Mouse (Mus musculus) hindbrain, embryonic 15.5 days (tissue): ENCODE data around the gene Arsk. TPM values are rescaled to one million over a fixed set of nuclear protein-coding genes. Genes with fewer than 3 reads are reported as not detected.

Experiments used
- ATAC-seq: fragments of 200-750 bp; cut with Nextera tagmentation; 2 replicates; pipeline ENCODE4 v1.8.0; 2017; ENCODE audit warnings: low read depth, moderate number of reproducible peaks, moderate TSS enrichment; ENCODE audit not compliant: low FRiP score
- H3K27ac ChIP-seq: fragments of 300-500 bp; sonication (generic); replicated peaks from 2 replicates; pipeline ENCODE4 v1.5.1; 2015; ENCODE audit warnings: mild to moderate bottlenecking, inconsistent platforms
- H3K27me3 ChIP-seq: fragments of 300-500 bp; sonication (generic); 2 replicates; pipeline ENCODE4 v1.6.1; 2015; ENCODE audit warnings: control low read depth, inconsistent platforms
- H3K36me3 ChIP-seq: fragments of 300-500 bp; sonication (generic); 2 replicates; pipeline ENCODE4 v1.6.1; 2015; ENCODE audit warnings: control low read depth, inconsistent platforms
- H3K4me1 ChIP-seq: fragments of 300-500 bp; sonication (generic); replicated peaks from 2 replicates; pipeline ENCODE4 v1.6.1; 2015; ENCODE audit warnings: control low read depth, inconsistent platforms
- H3K4me2 ChIP-seq: fragments of 300-500 bp; sonication (generic); 2 replicates; pipeline ENCODE4 v1.6.1; 2015; ENCODE audit warnings: moderate library complexity, mild to moderate bottlenecking, inconsistent platforms
- H3K4me3 ChIP-seq: fragments of 300-500 bp; sonication (generic); 2 replicates; pipeline ENCODE4 v1.5.1; 2015; ENCODE audit warnings: mild to moderate bottlenecking, inconsistent platforms
- H3K9ac ChIP-seq: fragments of 300-500 bp; sonication (generic); 2 replicates; pipeline ENCODE4 v1.6.1; 2015; ENCODE audit warnings: inconsistent platforms
- H3K9me3 ChIP-seq: fragments of 300-500 bp; sonication (generic); 2 replicates; pipeline ENCODE4 v1.6.1; 2016; ENCODE audit warnings: control low read depth, inconsistent platforms
- WGBS: fragments of 180-500 bp; shearing (Covaris S2); methylation state at CpG from one replicate; pipeline ENCODE4 v1.1.7; 2015; 5-methylcytosine and 5-hydroxymethylcytosine counted together
- polyA plus RNA-seq: library from polyadenylated mRNA; unstranded; fragments of >200 nt; fragmentation: Nextera tagmentation; extraction: Ambion mirVana; gene quantifications from 2 replicates; pipeline ENCODE4 v1.2.1, GENCODE M21; 2015

The Arsk gene
- polyA plus RNA-seq, 1 experiment from 2014 or later, result 4.6 TPM

GRCm38 (mm10) chr13:76017974-76018843 lies 80.3 kb downstream of the Arsk start, which contains the start of gene Rfesd:
Rfesd (minus strand) TSS chr13:76018719.
- peak within 1 kb of the TSS; percentile 74 for H3K9ac ChIP-seq
- no peaks in the 10 kb centered on the region for H3K9me3 ChIP-seq
- no peaks in the 10 kb centered on the region for H3K36me3 ChIP-seq
- H3K27me3 ChIP-seq, result no peaks in the 10 kb centered on the region
- H3K27ac ChIP-seq, result peak within 1 kb of the TSS; percentile 94
- peak within 1 kb of the TSS; percentile 63 for H3K4me3 ChIP-seq
- H3K4me1 ChIP-seq, result peaks cover 14% of the 10 kb centered on the region
- peak; percentile 100 for ATAC-seq
- WGBS, result under 1% methylated on average over 50 of the region's 50 CpGs
- H3K4me2 ChIP-seq, result peak within 1 kb of the TSS; percentile 61

GRCm38 (mm10) chr13:76017465-76017864 lies 81.0 kb downstream of the Arsk start:
- H3K9me3 ChIP-seq, result no peaks in the 10 kb centered on the region
- H3K4me2 ChIP-seq, result peak overlapping the region; percentile 61
- H3K36me3 ChIP-seq, result no peaks in the 10 kb centered on the region
- WGBS, result 82% methylated on average over 4 of the region's 4 CpGs
- H3K9ac ChIP-seq, result peak overlapping the region; percentile 74
- ATAC-seq, result no peak
- peak overlapping the region; percentile 94 for H3K27ac ChIP-seq
- H3K4me3 ChIP-seq, result peak overlapping the region; percentile 63
- peaks cover 14% of the 10 kb centered on the region for H3K4me1 ChIP-seq
- no peaks in the 10 kb centered on the region for H3K27me3 ChIP-seq

GRCm38 (mm10) chr13:76014511-76014910 lies 83.9 kb downstream of the Arsk start:
- no peak overlapping the region for H3K9ac ChIP-seq
- H3K4me1 ChIP-seq, result peaks cover 14% of the 10 kb centered on the region
- no peaks in the 10 kb centered on the region for H3K27me3 ChIP-seq
- H3K4me2 ChIP-seq, result no peak overlapping the region
- H3K9me3 ChIP-seq, result no peaks in the 10 kb centered on the region
- WGBS, result 84% methylated on average over 2 of the region's 2 CpGs
- H3K4me3 ChIP-seq, result no peak overlapping the region
- no peak for ATAC-seq
- no peaks in the 10 kb centered on the region for H3K36me3 ChIP-seq
- H3K27ac ChIP-seq, result no peak overlapping the region

Other genes with a start within 250 kb of the Arsk start
- 21.0 and 22.0 TPM in 2 replicates for gene Rhobtb3, start 154.7 kb downstream of the Arsk start, polyA plus RNA-seq
- gene Spata9, start 131.5 kb downstream of the Arsk start, polyA plus RNA-seq, result 2.2 and 2.6 TPM in 2 replicates
- gene Rfesd, start 79.9 kb downstream of the Arsk start, polyA plus RNA-seq, result 17.2 and 18.5 TPM in 2 replicates
- gene Gpr150, start 41.7 kb downstream of the Arsk start, polyA plus RNA-seq, result 3.3 and 3.4 TPM in 2 replicates
- gene Ttc37, start 74 bp upstream of the Arsk start, polyA plus RNA-seq, result 8.9 and 9.1 TPM in 2 replicates
- 0.58 and 1.3 TPM in 2 replicates for gene Fam81b, start 206.4 kb upstream of the Arsk start, polyA plus RNA-seq